Mouse (Mus musculus) urinary bladder, postnatal 36 days (tissue): Measurements from ENCODE around the gene Atad2b.
A peak's percentile ranks its signal among the peaks of the same experiment; 100 is the strongest.
"Not testable (repeated sequence)": the region's sequence is repeated elsewhere in the genome, so short reads cannot be mapped to it uniquely, and the experiment has no call there.

Experiments
- DNase-seq, 2 experiments: peaks; one replicate each; pipeline ENCODE4 v3.0.0; 2022; ENCODE audit warnings: low spot score in 2 of 2, mixed read lengths in 1 of 2

Atad2b gene

DNA sequence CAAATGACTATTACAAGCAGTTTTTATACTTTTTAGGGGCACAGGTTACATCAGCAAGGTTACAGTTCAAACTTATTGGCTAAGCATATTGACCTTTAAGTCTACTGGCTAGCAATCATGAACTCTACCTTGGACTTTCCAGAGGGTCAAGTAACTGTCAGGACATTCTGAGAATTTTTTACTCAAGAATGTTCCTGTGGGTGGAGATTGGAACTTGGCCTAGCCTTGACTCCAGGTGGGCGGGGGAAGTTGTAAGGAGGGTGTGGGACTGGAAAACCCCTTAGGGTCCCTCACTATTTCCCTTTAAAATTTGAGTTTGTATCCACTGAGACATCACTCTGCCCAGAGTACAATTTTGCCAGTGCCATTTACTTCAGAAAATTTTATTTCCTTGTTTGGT is 6.7 kb upstream of the Atad2b start:
- DNase-seq = not testable (repeated sequence)

- DNase-seq = no peak
Observed at GRCm38 (mm10) chr12:4911716-4912115, 5.4 kb upstream of the Atad2b start.

DNA sequence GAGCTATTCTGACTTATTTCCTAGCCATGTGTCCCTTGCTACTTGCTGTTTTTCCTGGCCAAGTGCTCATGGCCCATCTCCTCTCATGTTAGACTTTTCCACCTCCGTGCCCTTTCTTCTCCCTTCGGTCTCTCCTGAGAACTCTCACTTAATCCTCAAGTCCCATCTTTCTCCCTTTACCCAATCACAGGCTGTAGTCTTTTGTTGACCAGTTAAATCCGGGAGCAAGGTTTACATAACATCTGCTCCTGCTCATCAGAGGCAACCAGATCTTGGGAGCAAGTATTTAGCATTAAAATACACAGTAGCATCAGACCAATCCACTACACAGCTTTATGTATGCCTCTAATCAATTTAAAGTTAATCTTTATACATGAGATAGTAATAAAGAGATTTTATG is 2.7 kb upstream of the Atad2b start:
- DNase-seq = no peak

DNA sequence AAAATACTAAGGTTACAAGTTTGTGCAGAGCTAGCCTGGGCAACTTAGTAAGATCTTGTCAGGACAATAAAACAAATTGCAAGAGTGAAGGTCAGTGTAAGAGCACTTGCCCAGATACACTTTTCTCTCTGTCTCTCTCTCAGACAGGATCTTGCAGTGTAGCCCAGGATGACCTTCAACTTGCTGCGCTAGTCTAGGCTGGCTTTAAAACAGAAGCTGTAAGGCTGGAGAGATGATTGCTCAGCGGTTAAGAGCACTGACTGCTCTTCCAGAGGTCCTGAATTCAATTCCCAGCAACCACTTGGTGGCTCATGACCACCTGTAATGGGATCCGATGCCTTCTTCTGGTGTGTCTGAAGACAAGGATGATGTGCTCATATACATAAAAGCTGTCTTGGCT is 2.2 kb upstream of the Atad2b start:
- DNase-seq = no peak

DNA sequence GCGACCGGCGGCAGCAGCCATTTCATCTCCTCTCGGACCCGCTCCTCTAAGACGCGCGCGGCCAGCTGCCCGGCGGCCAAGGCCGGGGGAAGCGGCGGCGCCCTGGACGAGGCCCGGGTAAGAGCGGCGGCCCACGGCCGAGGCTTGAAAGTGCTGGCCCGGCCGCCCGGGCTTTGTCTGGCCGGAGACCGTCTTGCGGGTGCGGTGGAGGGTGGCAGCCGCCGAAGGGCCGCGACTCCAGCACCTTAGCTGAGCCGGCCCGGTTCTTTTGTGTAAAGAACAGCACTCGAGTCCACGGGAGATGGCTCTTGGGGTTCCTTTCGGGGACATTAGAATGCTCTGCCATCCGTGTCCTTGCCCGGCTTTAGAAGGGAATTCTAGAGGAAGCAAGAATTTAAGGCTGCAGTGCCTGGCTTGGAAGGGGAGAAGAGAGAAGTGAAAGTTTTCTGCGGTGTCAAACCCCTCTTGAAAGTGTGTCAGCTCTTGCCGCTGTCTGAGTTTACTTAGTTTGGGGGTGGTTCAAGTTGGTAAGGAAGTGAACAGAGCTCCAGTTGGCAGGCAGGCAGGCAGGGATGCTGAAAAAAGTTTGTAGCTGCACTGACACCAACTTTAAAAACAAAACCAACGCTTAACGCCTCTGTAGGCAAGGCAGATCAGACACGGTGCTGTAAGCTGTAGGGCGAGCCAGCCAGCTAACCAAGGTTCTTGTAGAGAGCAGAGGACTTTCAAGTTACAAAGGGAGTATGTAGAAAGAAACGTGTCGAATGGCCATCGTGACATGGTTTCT is 845 bp downstream of the Atad2b start:
- peak; percentile 51 to 57 for DNase-seq

DNA sequence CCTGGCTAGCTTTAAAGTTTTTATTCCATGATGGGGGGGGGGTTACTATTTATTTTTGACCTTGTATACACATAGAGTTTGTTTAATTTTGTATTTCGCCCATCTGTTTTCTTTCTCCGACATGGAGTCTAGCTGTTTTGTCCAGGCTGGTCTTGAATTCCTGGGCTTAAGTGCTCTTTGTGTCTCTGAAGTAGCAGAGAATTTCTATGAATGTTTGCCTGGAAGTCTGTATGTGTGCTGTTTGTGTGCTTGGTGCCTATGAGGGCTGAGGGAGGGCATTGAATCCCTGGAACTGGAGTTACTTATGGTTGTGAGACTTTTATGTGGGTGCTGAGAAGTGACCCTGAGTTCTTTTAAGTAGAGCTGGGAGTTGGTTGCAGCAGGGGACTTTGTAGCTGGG is 11.0 kb downstream of the Atad2b start:
- DNase-seq = no peak

- DNase-seq = no peak
Observed at GRCm38 (mm10) chr12:4930820-4931548, 13.8 kb downstream of the Atad2b start.

DNA sequence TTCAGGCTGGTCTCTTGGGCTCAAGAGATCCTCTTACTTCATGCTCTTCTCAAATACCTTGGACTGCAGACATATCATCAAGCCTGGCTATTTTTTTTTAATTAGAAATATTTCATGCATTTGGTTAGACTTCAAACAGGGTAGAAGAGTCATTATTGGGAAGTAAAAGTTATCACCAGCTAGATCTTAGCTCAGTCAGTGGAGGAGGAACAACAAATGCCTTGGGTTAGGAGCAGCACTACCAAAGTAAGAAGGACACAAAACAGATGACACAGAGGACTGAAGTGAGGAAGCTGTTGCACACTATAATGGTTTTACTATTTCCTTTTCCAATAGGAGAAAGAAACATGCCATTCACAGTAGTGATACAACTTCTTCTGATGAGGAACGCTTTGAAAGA is 35.1 kb downstream of the Atad2b start:
- DNase-seq = no peak

- no peak for DNase-seq
Observed at GRCm38 (mm10) chr12:4953156-4953555, 36.0 kb downstream of the Atad2b start.

- peak; percentile 56 to 70 for DNase-seq
Observed at GRCm38 (mm10) chr12:4972939-4973338, 55.8 kb downstream of the Atad2b start.

GRCm38 (mm10) chr12:4978324-4978723 is 61.2 kb downstream of the Atad2b start:
- DNase-seq = no peak

DNA sequence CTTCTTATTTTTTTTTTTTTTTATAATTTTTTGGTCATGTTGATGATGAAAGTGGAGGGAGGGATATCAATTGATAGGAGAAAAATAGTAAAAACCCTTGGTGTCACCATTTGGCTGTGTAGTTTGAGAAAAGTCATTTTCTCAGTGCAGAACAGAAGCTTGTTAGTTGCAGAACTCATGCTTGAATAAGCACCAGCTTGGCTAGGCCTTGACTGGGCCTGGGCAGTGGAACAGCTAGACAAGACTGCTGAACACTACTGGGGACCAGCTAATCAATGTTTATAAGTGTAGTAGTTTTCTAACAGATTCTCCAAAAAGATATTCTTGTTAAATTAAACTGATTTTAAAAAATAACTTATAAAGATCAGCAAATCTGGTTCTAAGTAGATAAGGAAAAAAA is 79.8 kb downstream of the Atad2b start:
- no peak for DNase-seq

DNA sequence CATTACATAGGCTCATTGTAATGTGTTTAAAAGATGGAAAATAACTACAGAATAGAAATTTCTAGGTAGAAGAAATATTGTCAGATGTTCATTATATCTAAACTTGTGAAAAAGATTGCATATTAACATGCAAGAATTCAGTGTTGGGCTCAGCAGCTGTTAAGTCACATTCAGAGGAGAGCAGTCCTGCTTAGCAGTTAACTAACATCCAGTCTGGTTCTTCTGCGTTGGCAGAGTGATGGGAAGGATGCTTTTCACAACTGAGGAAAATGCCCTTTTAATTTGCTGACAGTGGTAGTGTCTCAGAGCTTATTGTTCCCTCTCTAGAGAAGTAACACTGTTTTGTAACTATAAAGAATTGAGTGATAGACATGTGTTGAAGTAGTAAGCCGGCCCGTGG is 88.2 kb downstream of the Atad2b start:
- no peak for DNase-seq

GRCm38 (mm10) chr12:5005776-5006175 is 88.6 kb downstream of the Atad2b start:
- not testable (repeated sequence) for DNase-seq

DNA sequence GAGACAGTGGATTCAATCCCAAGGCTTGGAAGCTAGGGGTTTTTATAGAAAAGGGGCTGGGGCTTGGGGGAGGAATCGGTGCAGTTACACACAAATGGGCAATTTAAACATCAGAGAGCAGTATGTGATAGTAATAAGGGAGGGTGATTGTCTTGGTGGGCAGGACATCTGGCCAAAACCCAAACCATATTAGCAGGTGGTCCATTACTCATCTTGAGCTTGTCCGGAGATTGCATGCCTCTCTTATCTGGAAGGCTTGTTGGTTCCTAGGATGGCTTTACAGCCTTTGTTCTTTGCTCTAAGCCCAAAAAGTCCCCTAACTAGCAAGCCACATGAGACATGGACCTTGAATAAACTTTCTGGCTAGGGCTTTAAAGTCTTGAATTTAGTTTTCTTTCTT is 91.5 kb downstream of the Atad2b start:
- DNase-seq = not testable (repeated sequence)

DNA sequence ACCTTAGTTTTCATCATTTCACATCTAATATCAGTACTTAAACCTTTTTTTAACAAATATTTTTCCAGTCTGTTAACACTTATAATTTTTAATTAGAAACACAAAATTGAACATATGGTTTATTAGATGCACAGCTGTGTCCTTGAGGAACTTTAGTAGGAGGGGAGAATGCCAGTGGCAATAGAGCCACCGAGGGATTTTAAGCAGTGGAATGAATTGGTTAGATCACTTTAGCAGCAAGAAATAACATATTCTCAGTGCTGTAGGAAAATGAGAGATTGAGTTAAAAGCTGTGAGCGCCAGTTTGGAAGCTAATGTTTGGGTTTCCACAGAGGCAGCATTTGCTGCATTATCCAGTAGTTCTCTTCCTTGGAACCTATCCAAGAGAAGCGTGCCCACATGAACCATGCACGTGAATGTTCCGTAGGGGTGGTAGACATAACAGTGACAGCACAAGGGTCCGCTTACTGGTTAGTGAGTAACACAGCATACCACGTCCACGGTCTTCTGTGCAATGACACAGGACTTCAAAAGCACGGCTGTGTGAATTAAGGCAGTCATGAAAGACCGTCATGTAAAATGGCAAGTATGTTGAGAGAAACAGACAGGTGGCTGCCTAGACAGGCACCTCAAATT is 108.2 kb downstream of the Atad2b start:
- DNase-seq = no peak

- DNase-seq = no peak
Observed at GRCm38 (mm10) chr12:5029035-5029434, 111.9 kb downstream of the Atad2b start.

DNA sequence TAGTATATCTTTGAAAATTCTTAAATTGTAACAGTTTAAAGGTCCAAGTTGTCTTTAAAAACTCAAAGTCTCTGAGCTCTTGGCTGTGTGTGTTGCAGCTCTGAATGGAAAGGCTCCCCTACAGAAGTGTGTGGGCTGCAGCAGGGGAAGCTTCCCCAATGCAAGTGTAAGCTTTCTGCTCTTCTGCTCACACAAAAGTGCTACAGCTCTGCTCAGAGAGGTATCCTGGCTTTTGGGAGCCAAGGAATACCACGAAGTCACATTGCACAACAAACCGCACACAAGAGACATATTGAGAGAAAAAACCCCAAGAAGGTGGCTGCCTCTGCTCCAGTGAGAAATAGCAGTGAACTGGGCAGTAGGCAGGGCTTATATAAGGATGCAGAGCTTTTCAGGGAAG is 120.9 kb downstream of the Atad2b start:
- DNase-seq = no peak

DNA sequence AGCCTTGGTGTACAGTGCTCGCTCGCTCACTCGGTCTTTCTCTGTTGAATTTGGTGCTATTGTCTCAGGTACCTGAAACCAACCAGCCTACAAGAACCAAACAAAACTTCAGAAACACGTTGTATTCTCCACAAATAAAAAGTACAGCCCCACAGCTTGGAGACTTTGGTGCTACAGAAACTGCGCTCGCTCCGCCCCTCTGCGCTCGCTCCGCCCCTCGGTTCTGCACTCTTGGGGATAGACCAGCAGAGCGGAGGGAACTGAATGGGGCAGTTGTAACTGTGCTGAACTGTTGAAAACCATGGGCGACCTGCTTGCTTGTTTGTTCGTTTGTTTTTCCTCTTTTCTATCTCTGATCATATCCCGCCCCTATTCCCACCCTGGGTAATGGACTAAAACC is 127.0 kb downstream of the Atad2b start:
- no peak for DNase-seq

GRCm38 (mm10) chr12:5048104-5048503 is 131.0 kb downstream of the Atad2b start:
- no peak for DNase-seq

GRCm38 (mm10) chr12:5067590-5067989 is 150.4 kb downstream of the Atad2b start:
- DNase-seq = no peak

GRCm38 (mm10) chr12:5070131-5070530 is 153.0 kb downstream of the Atad2b start:
- DNase-seq = no peak

DNA sequence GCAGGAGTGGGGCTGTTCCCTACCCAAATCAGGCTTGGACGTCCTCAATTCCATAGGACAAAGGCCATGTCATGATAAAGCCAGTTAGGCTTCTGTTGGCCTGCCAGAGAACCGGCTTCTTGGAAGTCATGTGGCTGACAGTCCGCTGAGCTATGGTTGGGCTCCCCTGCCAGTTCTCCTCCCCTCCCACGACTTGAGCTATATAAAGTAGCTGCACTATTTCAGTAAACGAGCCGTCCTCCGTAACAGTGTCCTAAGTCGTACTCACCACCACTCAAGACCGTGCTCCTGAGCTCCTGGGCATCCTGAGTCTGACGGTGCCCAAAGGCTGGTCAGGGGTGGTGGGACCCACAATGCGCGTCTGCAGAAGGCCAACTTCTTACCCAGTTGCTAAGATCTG is 156.0 kb downstream of the Atad2b start:
- DNase-seq = no peak
